8 mouse cellular contexts compared by ENCODE assay signal in the genomic region with DNA sequence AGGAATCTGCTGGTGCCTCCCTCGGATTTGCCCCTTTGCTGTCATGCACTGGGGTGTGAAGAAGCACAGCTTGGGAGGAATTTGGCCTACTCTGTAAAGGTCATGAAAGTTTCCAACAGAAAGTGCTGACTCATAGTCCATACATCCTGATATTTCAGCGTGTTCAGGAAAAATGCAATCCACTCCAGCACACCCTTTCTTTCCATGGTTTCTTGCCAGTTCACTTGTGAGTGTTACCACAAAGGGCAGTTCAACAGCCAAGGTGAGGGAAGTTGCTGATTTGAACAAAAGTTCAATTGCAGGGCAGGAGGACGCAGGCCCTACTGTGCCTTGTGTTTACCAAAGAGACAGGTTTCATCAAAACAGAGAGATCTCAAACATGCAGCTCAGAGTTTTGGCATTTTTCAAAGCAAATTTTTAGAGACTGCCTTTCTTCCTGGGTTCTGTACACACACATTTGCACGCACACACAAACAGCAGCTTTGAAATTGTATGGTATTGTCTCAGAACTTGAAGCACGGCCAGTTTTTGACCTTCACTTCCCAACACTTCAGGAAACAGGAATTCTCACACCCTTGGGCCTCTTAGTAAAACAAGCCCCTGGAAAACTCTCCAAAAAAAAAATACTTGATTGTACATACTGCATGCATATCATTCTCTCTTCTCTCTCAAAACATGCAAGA. TPM values are rescaled to one million over a fixed set of nuclear protein-coding genes. Genes with fewer than 3 reads are reported as not detected.
A peak's percentile ranks its signal among the peaks of the same experiment; 100 is the strongest.
DNase-seq lines count a peak whose midpoint lies in the region; ATAC-seq lines count a peak whose summit lies in the region.

No protein-coding gene starts in this region.

- H3K9ac ChIP-seq in heart, embryonic 13.5 days, result no peak overlapping the region
- no peak overlapping the region for H3K9ac ChIP-seq in forebrain, embryonic 13.5 days

- DNase-seq in 3134 (ENCODE audit: extremely low read depth, insufficient read length, low spot score), result peak; percentile 71
- peak; percentile 93 for DNase-seq in NIH3T3 (ENCODE audit: low read depth)
- no peak for DNase-seq in limb, embryonic 10.5 days (ENCODE audit: low spot score)
- no peak for DNase-seq in right cerebral cortex, postnatal 36 days (ENCODE audit: low spot score in 2 of 2)
- DNase-seq in layer of hippocampus, postnatal 14 days (ENCODE audit: low spot score in 2 of 2), result no peak
- DNase-seq in gastrocnemius, postnatal 10 days, result no peak

- peak overlapping the region; percentile 23; the same call in 1 of the 2 replicates for H3K4me2 ChIP-seq in heart, embryonic 13.5 days
- no peak overlapping the region for H3K4me2 ChIP-seq in forebrain, embryonic 13.5 days

- WGBS in heart, embryonic 13.5 days, result 19% methylated on average over 5 of the region's 5 CpGs
- WGBS in limb, embryonic 10.5 days, result 67% methylated on average over 5 of the region's 5 CpGs
- whole genome bisulfite sequencing in forebrain, embryonic 13.5 days, result 63% methylated on average over 5 of the region's 5 CpGs

- H3K4me3 ChIP-seq in heart, embryonic 13.5 days, result no peak overlapping the region
- H3K4me3 ChIP-seq in limb, embryonic 10.5 days, result no peak overlapping the region
- H3K4me3 ChIP-seq in forebrain, embryonic 13.5 days, result no peak overlapping the region

- ATAC-seq in heart, embryonic 13.5 days (ENCODE audit: extremely low read depth, insufficient number of reproducible peaks, low FRiP score, low TSS enrichment), result 0 out of 2 replicates have a peak, but pooled peaks have one; percentile 23
- no peak for ATAC-seq in forebrain, embryonic 13.5 days

- H3K36me3 ChIP-seq in heart, embryonic 13.5 days, result no peaks in the 10 kb centered on the region
- H3K36me3 ChIP-seq in limb, embryonic 10.5 days, result no peaks in the 10 kb centered on the region
- H3K36me3 ChIP-seq in forebrain, embryonic 13.5 days (ENCODE audit: poor library complexity, severe bottlenecking), result no peaks in the 10 kb centered on the region

- no peaks in the 10 kb centered on the region for H3K9me3 ChIP-seq in heart, embryonic 13.5 days
- no peaks in the 10 kb centered on the region for H3K9me3 ChIP-seq in limb, embryonic 10.5 days (replicated peaks)
- no peaks in the 10 kb centered on the region for H3K9me3 ChIP-seq in forebrain, embryonic 13.5 days (replicated peaks)

- peaks cover 65% of the 10 kb centered on the region for H3K4me1 ChIP-seq in heart, embryonic 13.5 days
- peaks cover 9% of the 10 kb centered on the region for H3K4me1 ChIP-seq in limb, embryonic 10.5 days
- H3K4me1 ChIP-seq in forebrain, embryonic 13.5 days, result 0 out of 2 replicates have a peak, but pooled peaks cover 4% of the 10 kb centered on the region

- no peaks in the 10 kb centered on the region for H3K27me3 ChIP-seq in heart, embryonic 13.5 days (replicated peaks)
- no peaks in the 10 kb centered on the region for H3K27me3 ChIP-seq in limb, embryonic 10.5 days (ENCODE audit: low read depth, poor library complexity, severe bottlenecking)
- no peaks in the 10 kb centered on the region; the same call in 1 of the 2 replicates for H3K27me3 ChIP-seq in forebrain, embryonic 13.5 days

- H3K27ac ChIP-seq in heart, embryonic 13.5 days (replicated peaks), result peak overlapping the region; percentile 93
- H3K27ac ChIP-seq in limb, embryonic 10.5 days, result peak overlapping the region; percentile 44; the same call in 1 of the 2 replicates
- no peak overlapping the region for H3K27ac ChIP-seq in forebrain, embryonic 13.5 days

RNA-seq across cellular contexts. Expression of gene Cavin2, which starts 23.7 kb away (rescaled TPM):
- 138 and 153 TPM in 2 replicates for polyA plus RNA-seq in heart, embryonic 13.5 days (2015; fragmentation: Nextera tagmentation; extraction: Ambion mirVana)
- 1.9 and 3.1 TPM in 2 replicates for polyA plus RNA-seq in limb, embryonic 10.5 days (2016; fragmentation: Nextera tagmentation; extraction: Ambion mirVana)
- total RNA-seq in layer of hippocampus, postnatal 14 days (2021), result 1 to 10 TPM; 6.3 to 8.1 TPM
- polyA plus RNA-seq in forebrain, embryonic 13.5 days (2015; fragmentation: Nextera tagmentation; extraction: Ambion mirVana), result 1.5 and 2.1 TPM in 2 replicates
- total RNA-seq in gastrocnemius, postnatal 10 days (2021), result 10 to 100 TPM; 81.7 to 88.6 TPM

Comparison
In these comparisons a context has a peak if more than half of its experiments do, and no peak if none do; other contexts are left out.
1. DNase-seq: peak in 3134 (single experiment) and NIH3T3 (single experiment); none in limb, embryonic 10.5 days (single experiment), right cerebral cortex, postnatal 36 days (0 of 2), layer of hippocampus, postnatal 14 days (0 of 2) and gastrocnemius, postnatal 10 days (single experiment).
2. RNA of gene Cavin2, which starts 23.7 kb away (polyA plus RNA-seq): 138 to 153 TPM in heart, embryonic 13.5 days; 1.9 to 3.1 TPM in limb, embryonic 10.5 days and 1.5 to 2.1 TPM in forebrain, embryonic 13.5 days; every median in the first group is over 10 times any median in the second.